Mouse (Mus musculus) left cerebral cortex, postnatal 14 days (tissue): ENCODE results near the gene Slit3. TPM values are rescaled to one million over a fixed set of nuclear protein-coding genes. Genes with fewer than 3 reads are reported as not detected.

ENCODE experiments used
- DNase-seq, 2 experiments: peaks; one replicate each; pipeline ENCODE4 v3.0.0; 2021 to 2022; ENCODE audit warnings: low spot score in 2 of 2, mixed read lengths in 1 of 2
- intact Hi-C: fragments of 180-260 bp; cut with DNase I; formaldehyde crosslinking; loops from one replicate; pipeline ENCODE4 v1.15.1; 2025
- total RNA-seq, 2 experiments: library from RNA; stranded (reverse); gene quantifications; 2 replicates each; pipeline ENCODE4 v1.2.3; 2021

Slit3 gene
- total RNA-seq, 2 experiments from 2014 or later, result 58.3 to 58.6 TPM

- no peak for DNase-seq
- intact Hi-C loops, result no loop called here
Measured at GRCm38 (mm10) chr11:35366611-35367010, 245.6 kb downstream of the Slit3 start.

- no peak for DNase-seq
- intact Hi-C loops, result no loop called here
Measured at GRCm38 (mm10) chr11:35367248-35367647, 246.2 kb downstream of the Slit3 start.

GRCm38 (mm10) chr11:35369964-35370363, 248.9 kb downstream of the Slit3 start:
- intact Hi-C loops, result no loop called here
- DNase-seq, result no peak

GRCm38 (mm10) chr11:35370705-35371104, 249.7 kb downstream of the Slit3 start:
- intact Hi-C loops, result no loop called here
- DNase-seq, result no peak

- DNase-seq, result no peak
- intact Hi-C loops, result no loop called here
Measured at GRCm38 (mm10) chr11:35372410-35372809, 251.4 kb downstream of the Slit3 start.

- intact Hi-C loops, result no loop called here
- peak; percentile 23 to 24 for DNase-seq
Measured at GRCm38 (mm10) chr11:35375072-35375471, 254.0 kb downstream of the Slit3 start.

- no peak for DNase-seq
- intact Hi-C loops, result no loop called here
Measured at GRCm38 (mm10) chr11:35378802-35379201, 257.8 kb downstream of the Slit3 start.

- DNase-seq, result no peak
Measured at GRCm38 (mm10) chr11:35379407-35379806, 258.4 kb downstream of the Slit3 start.

GRCm38 (mm10) chr11:35380766-35381165, 259.7 kb downstream of the Slit3 start:
- DNase-seq, result no peak
- intact Hi-C loops, result no loop called here

More at GRCm38 (mm10) chr11:35379407-35379806, 258.4 kb downstream of the Slit3 start:
- intact Hi-C loops, result no loop called here

GRCm38 (mm10) chr11:35385444-35385843, 264.4 kb downstream of the Slit3 start:
- intact Hi-C loops, result no loop called here
- DNase-seq, result no peak

GRCm38 (mm10) chr11:35387826-35388225, 266.8 kb downstream of the Slit3 start:
- intact Hi-C loops, result no loop called here
- no peak for DNase-seq

- peak in 1 of 2 experiments; percentile 63 for DNase-seq
- intact Hi-C loops, result no loop called here
Measured at GRCm38 (mm10) chr11:35388471-35388870, 267.4 kb downstream of the Slit3 start.

GRCm38 (mm10) chr11:35389341-35389740, 268.3 kb downstream of the Slit3 start:
- DNase-seq, result no peak
- intact Hi-C loops, result no loop called here

- DNase-seq, result no peak
- intact Hi-C loops, result no loop called here
Measured at GRCm38 (mm10) chr11:35389780-35390435, 268.9 kb downstream of the Slit3 start.

- intact Hi-C loops, result no loop called here
- no peak for DNase-seq
Measured at GRCm38 (mm10) chr11:35393815-35394214, 272.8 kb downstream of the Slit3 start.

- peak in 1 of 2 experiments; percentile 28 for DNase-seq
- intact Hi-C loops, result no loop called here
Measured at GRCm38 (mm10) chr11:35395376-35395775, 274.4 kb downstream of the Slit3 start.

GRCm38 (mm10) chr11:35398353-35398752, 277.3 kb downstream of the Slit3 start:
- intact Hi-C loops, result no loop called here

GRCm38 (mm10) chr11:35403516-35403915, 282.5 kb downstream of the Slit3 start:
- DNase-seq, result no peak
- intact Hi-C loops, result no loop called here

More at GRCm38 (mm10) chr11:35398353-35398752, 277.3 kb downstream of the Slit3 start:
- DNase-seq, result no peak

- intact Hi-C loops, result loop anchor here (5.0 kb wide), 1 partner anchor 524 kb away; no protein-coding TSS in a partner anchor
- DNase-seq, result no peak
Measured at GRCm38 (mm10) chr11:35406045-35406444, 285.0 kb downstream of the Slit3 start.

GRCm38 (mm10) chr11:35406522-35406921, 285.5 kb downstream of the Slit3 start:
- intact Hi-C loops, result loop anchor here (5.0 kb wide), 1 partner anchor 524 kb away; no protein-coding TSS in a partner anchor
- no peak for DNase-seq
